Mouse (Mus musculus) erythroblast, embryonic 14.5 days (primary cell): ENCODE measurements around the gene Bco1.

Experiments used
- GATA1 ChIP-seq: IDR thresholded peaks from 2 replicates; pipeline ENCODE4 v1.6.1; 2012; ENCODE audit warnings: low read length, inconsistent platforms, mixed read lengths
- TAL1 ChIP-seq: IDR thresholded peaks from 3 replicates; pipeline ENCODE4 v1.6.1; 2012; ENCODE audit warnings: low read length, inconsistent platforms, mixed read lengths

DNA sequence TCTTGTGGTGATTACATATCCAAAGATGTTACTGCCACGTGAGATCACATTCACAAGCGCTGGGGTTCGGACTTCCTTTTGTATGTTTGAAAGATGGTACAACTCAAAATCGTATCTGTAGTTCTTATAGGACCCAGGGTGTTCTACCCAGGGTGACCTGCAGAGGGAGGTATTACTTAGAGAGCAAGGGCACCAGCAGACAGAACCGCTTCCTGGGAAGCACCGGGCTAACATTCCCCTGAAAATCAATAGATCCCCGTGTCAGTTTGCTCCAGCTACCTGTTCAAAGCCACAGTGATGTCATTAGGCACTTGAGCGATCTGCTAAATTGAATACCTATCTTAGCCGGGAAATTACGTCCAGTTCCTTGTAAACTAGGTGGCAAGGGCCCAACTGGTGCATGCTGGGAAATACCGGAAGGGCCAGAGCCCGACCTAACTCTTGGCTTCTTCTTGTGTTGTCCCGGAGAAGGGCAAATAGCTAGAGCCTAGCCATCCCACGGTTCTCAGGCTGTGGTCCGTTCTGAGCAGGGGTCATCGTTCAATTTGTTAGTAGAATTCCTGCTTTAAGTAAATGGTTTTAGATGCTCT is 14.2 kb downstream of the Bco1 start:
- TF ChIP-seq GATA1 = no peak
- TF ChIP-seq TAL1 = no peak
